Mouse (Mus musculus): ENCODE data around the gene Map3k5. TPM values are rescaled to one million over a fixed set of nuclear protein-coding genes. Genes with fewer than 3 reads are reported as not detected.
"Not testable (repeated sequence)": the region's sequence is repeated elsewhere in the genome, so short reads cannot be mapped to it uniquely, and the experiment has no call there.

Gene Map3k5
- total RNA-seq, 2 experiments from 2014 or later: 16.0 to 16.5 TPM

DNA sequence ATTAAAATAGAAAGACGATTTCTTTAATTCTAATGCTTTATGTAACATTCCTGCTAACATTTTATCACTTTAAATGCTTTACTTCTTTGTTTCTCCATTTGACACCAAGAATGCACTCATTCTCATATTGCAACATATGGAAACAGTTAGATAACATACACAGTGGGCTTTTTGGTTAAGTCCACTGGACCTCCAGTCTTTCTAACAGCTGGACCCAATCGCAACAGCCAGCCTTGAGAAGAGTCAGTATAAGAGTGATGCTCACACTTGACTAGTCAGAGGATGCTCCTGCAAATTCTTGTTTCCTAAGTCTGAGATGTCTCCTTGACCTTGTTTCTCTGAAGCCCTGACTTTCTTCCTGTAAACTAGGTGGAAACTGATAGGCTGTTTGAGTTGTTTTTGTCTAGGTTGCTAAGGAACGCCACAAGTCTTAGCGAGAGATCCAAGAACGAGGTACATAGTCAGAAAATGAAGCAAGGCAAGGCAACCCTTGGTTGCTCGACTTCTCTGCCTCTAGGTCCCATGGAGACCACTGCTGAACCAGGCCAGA, 26.6 kb downstream of the Map3k5 start:
- ATAC-seq (replicated peaks; ENCODE audit: poor library complexity): no peak

DNA sequence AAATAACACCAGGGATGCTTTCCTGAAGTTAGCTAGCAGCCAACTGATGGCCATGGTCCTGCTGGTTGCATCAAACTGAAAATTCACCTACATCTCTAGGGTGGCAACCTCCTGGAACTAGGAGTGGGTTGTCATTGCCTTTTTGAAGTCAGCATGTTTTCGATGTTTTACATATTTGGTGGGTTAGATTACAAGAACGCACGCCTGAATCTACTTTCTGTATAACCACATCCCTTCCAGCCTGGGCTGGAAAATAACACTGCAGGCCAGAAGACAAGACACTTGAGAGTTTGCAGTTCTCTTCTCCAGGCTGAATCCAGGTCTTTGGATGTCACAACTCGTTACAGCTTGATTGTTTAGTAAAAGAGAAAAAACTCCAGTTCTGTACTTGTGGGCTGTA, 28.5 kb downstream of the Map3k5 start:
- no peak for ATAC-seq (replicated peaks; ENCODE audit: poor library complexity)

DNA sequence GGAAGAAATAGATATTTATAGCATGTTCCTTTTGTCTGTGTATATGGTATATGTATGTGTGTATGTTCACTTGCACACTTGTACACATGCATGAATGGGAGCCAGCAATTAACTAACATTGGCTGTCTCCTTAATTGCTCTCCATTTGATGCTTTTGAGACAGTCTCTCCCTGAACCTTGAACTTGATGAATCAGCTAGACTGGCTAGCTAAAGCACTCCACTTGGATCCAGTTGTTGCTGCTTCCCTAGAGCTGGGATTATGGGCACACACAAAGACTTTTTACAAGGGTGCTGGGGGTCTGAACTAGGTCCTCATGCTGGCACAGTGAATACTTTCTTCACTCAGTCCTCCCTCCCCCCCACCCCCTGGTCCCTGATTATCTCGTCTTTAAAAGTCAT, 28.9 kb downstream of the Map3k5 start:
- ATAC-seq (replicated peaks; ENCODE audit: poor library complexity): no peak

DNA sequence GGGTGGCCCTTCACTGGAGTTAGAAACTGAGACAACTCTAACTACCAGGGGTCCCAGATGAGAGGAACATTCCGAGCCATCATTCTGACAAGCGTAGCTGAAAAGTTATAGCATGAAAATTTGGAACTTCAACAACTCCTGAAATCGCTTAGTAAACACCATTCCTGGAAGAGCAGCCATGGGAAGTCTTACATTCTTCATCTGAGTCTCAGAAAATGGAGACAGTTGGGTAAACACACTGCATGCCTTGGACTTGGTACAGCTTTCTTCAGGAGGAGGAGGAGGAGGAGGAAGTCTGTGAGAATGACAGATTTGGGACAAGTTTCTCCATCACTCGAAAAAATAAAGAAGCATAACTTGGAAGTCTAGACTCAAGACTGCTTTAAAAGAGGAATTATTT, 29.8 kb downstream of the Map3k5 start:
- no peak for ATAC-seq (replicated peaks; ENCODE audit: poor library complexity)

DNA sequence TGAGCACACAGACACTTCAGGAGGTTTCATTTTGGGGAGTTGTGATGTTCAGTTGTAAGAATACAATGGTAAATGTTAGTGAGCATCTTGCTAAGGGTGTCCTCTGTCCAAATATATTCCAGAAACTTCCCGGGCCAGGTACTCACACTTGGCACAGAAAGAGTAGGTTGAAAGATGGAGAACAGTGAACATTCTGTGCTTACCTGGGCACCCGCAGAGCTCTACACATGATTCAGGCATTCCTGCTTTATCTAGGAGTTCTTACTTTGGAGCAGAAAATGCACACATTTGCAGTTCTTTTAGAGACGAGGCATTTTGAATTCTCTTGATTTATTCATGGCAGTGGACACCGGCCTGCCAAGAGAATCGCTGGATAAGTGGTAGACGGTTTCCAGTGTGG, 32.3 kb downstream of the Map3k5 start:
- ATAC-seq (replicated peaks; ENCODE audit: poor library complexity): no peak

DNA sequence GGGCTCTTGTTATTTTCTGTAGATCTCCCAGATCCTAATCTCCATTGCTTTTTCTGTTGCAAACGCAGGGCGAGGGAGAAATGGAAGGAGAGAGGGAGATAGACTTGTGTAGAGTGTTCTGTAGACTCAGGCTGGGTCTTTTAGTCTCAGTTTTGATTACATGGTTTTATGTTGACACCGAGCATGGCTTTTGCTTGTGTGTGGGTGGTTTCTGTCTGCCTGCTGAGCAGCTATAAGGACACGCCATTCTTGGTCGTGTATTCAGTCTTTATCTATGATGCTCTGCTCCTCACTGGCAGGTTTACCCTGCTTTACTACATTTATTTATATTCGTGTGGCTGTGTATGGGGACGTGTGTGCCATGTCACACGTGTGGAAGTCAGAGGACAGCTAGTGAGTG, 34.2 kb downstream of the Map3k5 start:
- no peak for ATAC-seq (replicated peaks; ENCODE audit: poor library complexity)

DNA sequence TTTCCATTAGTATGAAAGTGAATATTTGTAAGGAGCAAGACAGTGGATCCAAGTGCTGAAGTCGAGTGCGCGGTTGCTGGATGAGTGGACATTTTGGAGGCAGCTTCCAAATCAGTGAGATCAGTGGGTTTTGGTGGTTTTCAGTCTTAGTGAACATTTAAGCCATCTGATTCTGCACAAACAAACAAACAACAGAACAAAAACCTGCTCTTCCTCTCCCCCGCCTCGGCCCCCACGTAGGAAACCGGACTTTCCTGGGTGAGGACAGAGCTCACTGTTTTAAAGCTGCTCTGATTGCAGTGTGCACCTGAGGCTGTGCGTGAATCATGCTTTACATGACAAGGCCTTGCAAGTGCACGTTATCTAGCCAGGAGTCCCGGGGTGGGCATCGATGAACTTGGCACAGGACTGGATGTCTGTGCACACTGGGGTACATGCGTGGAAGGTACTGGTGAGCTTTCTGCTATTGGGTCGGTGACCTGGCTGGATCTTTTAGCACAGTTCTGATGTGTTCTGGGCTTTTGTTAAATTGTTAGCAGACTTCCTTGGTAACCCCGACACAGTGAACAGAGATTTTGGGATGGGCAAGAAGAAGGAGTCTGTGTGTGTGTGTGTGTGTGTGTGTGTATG, 35.7 kb downstream of the Map3k5 start:
- ATAC-seq (replicated peaks; ENCODE audit: poor library complexity): no peak

DNA sequence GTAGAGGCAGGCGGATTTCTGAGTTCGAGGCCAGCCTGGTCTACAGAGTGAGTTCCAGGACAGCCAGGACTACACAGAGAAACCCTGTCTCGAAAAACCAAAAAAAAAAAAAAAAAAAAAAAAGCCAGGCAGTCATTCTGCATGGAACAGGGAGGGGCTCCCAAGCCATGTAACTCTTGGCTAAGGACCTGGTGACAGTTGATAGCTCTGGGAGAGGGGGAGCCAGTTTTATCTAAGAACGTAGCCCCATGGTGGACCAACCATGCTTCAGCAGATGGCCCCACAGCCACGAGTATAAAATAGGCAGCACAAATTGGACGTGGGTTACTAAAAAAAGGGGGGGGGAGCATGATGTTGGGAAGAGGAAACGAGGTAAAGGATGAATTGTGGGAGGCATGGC, 37.2 kb downstream of the Map3k5 start:
- ATAC-seq (replicated peaks; ENCODE audit: poor library complexity): not testable (repeated sequence)

DNA sequence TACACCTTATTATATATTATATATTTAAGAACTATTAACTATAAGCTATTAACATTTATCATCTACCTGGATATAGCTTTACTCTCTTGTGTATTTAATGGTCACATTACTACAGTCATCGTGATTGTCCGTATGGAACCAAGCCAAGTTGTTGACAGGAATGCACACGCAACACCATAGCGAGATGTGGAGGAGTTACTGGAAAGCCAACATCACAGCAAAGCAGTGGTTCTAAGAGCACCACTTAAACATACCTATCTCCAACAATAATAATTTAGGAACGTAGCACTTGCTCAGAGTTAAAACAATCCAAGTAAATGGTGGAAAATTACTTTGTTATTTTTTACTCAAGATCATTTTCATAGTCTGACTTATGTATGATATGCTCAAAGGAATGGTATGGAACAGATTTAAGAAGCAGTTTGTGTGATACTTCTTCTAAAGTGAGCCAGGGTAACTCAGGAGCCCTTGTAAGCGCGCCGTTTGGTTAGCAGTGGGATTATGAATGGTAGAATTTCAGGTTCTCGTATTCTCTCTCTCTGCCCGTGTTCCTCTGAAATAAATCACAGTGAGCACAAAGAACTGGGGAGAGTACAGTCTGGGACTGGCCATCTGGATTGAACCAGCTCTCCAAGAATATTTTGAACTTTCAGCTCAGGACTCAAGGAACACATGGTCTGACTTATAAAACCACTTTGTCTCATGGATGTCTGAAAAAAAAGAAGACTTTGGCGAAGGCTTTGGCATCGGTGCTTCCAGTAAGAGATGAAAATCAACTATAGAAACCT, 39.2 kb downstream of the Map3k5 start:
- no peak for ATAC-seq (replicated peaks; ENCODE audit: poor library complexity)

DNA sequence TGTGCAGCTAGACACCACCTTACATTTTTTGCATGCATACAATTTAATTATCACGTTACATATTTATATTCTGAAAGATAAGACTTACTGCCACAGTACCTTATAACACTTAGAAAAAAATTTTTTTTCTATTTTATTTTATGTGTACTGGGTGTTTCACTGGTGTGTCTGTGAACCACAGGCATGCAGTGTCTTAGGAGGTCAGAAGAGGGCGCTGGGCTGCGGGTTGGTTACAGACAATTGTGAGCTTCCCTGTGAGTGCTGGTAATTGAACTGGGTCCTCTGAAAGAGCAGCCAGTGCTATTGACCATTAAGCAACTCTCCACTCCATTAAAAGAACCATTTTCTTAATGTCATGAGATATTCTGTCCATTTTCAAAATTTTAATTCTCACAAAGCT, 43.3 kb downstream of the Map3k5 start:
- peak; percentile 52 for ATAC-seq (replicated peaks; ENCODE audit: poor library complexity)

DNA sequence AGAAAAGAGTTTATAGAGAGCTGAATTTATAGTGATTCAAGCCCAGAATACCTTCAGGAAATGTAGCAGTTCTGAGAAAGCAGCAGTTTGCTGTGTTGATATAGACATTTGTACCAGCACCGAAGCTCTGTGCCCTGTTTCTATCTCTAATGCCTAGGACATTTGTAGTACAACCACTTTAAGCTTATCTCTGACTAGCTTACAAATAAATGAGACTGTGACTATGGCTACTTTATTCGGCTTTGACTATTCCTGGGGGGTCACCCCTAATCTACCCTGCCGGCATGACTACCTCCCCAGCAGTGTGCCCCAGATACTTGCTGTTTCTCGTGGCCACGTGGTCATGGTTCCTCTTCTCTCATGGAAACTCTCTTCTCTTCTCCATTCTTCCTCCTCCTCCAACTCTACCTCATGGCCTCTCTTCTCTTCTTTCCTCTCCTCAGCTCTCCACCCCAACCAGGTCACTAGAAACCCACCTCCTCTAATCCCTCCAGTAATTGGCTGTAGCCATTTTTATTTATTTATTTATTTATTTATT, 44.5 kb downstream of the Map3k5 start:
- ATAC-seq (replicated peaks; ENCODE audit: poor library complexity): peak; percentile 52

DNA sequence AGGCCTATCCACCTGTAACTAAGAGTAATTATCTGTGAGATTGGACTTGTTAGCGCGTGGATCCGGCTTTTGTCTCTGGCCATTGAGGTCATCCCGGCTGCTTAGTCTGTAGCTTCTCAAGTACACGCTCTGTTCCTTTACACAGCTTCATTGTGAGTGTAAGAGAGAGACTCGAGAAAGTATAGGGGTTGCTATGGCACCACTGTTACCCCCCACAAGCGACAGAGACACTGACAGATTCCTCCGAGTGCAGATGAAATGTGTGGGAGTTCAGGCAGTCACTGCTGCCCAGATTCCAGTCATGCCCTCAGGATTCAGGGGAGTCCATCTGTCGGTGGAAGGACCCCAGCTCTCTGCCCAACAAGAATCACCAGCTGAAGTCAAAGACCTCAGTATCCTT, 53.5 kb downstream of the Map3k5 start:
- no peak for ATAC-seq (replicated peaks; ENCODE audit: poor library complexity)

DNA sequence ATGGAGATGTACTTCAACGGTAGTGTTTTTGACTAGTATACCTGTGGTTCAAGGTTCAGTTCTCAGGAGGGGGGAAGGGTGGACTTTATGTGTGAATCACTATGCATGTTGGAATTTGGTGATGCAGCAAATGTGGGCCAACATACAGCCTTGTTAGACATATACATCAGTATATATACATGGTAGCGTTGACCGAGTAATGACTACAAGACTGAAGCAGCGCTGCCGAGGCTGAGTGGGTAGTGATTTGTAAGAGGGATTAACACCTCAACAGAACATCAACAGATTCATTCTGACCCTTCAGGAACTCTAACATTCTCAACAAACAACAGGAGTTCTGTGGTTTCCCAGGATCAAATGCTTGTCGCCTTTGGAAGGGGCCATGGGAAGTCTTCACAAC, 55.7 kb downstream of the Map3k5 start:
- ATAC-seq (replicated peaks; ENCODE audit: poor library complexity): no peak

DNA sequence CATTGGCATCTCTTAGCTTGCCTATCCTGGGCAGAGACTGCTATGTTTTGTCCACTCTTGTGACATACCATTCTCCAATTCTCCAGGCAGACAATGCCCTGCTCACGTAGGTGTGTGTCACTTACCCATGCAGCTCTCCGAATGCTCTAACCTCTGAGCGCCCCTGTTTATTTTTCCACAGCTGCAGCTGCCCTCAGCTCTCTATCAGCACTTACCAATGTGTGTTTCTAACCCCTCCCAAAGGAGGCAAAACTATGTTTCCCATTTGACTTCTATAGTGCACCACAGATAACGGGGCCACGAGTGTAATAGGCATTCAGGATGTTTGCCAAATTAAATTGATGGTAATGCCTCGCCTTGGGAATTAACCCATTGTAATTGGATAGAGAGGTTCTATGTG, 56.4 kb downstream of the Map3k5 start:
- peak; percentile 46; the same call in 1 of the 2 replicates for ATAC-seq (replicated peaks; ENCODE audit: poor library complexity)

DNA sequence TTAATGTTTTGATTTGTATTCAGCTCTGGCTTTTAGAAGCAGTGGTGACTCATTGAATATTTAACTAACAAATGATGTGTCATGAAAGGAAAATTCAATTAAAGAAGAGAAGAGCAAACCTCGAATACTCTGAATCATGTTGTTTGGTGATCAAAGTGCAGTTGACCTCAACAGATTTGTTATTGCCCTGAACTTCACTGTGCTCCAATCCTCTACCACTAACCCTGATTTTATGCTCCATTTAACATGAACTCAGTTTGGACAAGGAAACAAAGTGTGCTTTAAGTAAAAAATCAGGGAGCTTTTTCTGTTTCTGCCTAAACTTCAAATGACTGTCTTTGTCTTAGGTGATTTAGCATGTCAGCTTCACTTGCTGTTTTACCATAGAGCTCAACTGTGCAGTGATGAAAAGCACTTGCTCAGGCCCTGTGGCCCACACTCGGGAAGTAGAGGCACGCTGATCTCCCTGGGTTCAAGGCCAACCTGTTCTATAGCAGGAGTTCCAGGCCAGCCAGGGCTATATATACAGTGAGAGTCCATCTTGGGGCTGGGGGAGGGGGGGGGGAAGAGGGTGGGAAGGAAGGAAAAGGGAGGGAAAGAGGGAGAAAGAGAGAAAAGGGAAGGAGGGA, 57.1 kb downstream of the Map3k5 start:
- ATAC-seq (replicated peaks; ENCODE audit: poor library complexity): no peak

DNA sequence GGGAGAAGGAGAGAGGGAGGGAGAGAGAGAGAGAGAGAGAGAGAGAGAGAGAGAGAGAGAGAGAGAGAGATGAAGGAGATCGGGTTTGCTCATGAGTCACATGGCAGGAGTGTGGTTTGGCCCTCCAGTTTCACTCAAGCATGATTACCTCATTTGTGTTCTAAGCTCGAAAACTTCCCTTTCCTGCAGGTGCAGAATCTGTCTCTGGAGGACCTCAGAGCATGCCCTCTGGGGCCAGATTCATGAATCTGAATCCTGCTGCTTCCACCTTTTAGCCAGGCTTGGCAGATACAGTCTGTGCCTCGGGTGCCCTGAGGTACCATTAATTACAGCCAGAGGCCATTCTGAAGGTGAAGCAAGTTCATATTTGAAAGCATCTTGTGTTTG, 57.6 kb downstream of the Map3k5 start:
- peak; percentile 93 for ATAC-seq (replicated peaks; ENCODE audit: poor library complexity)

DNA sequence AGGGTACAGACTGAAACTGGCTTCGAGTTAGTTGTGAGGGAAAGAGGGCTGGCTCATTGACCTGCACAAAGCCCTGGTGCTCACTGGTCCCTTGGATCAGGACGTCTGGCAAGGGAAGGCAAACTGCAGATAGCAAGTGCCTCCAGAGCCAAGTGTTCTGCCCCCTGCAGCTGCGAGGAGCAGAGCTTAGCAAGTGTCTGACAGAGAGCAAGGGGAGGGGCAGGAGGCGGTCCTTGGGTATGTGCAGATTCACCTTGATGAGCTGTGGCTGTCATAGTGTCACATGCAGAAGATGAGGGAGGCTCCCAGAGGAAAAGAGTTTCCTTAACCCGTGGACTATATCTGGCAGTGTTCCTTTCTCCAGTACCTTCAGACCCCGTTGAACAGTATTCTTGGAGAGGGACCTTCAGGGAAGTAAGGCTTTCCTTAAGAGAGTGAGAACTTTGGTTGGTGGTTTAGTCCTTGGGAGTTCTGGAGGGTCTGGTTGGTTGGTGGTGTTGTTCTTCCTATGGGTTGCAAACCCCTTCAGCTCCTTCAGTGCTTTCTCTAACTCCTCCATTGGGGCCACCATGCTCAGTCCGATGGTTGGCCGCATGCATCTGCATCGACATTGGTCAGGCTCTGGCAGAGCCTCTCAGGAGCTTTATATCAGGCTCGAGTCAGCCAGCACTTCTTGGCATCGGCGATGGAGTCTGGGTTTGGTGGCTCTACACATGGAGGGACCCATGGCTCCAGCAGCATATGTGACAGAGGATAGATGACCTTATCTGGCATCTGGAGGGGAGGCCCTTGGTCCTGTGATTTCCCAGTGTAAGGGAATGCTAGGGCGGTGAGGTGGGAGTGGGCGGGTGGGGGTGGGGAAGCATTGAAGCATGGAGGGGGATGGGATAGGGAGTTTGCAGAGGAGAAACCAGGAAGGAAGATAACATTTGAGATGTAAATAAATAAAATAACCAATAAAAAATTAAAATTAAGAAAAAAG, 60.5 kb downstream of the Map3k5 start:
- 0 out of 2 replicates have a peak, but pooled peaks have one; percentile 52 for ATAC-seq (replicated peaks; ENCODE audit: poor library complexity)

DNA sequence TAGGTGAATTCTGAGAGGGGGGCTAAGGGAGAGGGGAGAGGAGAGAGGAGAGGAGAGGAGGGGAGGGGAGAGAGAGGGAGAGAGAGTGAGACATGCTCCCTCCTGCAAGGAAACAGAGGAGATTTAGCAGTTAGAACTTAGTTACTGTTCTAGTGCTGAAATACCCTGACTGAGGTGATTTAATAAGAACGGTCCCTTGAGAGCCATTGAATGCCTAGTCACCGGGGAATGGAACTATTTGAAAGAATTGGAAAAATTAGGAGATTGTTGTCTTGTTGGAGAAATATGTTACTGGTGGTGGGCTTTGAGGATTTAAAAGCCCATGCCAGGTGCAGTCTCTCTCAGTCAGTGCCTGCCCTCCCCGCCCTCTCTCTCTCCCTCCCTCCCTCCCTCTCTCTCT, 61.9 kb downstream of the Map3k5 start:
- ATAC-seq (replicated peaks; ENCODE audit: poor library complexity): no peak

DNA sequence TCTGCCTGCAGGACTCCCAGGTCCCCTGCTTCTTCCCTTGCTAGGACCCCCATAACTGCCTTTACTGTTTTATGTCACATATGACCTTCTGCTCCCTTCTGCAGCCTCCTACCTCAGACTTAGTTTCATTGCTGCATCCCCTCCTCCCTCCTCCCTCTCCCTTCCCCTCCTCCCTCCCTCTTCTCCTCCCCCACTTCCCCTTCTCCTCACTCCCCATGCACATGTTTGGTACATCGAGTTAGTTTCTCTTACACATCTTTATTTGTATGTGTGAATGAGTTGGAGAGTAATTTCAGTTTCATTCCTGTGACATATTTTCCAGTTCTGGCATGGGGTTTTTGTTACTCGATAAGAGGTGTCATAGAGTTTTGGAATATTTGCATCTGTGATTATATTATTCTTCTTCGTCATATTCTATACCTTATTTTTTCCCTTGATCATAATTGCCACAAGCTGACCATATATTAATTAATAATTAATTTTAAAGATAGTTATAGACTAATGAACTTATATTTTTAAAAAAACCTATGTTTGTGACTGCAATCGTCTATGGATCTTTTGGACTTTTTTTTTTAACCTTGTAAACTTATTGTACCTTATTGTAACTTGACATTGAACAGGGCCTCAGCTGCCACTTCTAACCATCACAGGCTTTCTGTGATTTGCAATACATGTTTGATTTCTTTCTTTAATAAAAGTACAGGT, 65.6 kb downstream of the Map3k5 start:
- peak; percentile 66 for ATAC-seq (replicated peaks; ENCODE audit: poor library complexity)

DNA sequence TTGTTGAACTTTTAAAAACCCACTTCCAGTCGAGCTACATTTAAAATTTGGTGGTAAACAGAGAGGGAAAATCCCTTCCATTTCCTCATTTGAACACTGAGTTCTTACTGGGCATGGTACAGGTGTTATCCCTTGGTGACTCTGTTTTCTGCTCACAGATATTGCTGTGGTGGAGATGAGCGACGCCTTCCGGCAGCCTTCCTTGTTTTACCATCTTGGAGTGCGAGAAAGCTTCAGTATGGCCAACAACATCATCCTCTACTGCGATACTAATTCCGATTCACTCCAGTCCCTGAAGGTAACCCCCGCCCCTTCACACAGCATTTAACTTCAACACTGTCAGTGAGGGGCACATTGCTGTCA, 66.1 kb downstream of the Map3k5 start:
- no peak for ATAC-seq (replicated peaks; ENCODE audit: poor library complexity)

All from megakaryocyte progenitor cell, adult 5-6 weeks (primary cell).